Comparison of ENCODE assay signal across 8 mouse cellular contexts in the genomic region with DNA sequence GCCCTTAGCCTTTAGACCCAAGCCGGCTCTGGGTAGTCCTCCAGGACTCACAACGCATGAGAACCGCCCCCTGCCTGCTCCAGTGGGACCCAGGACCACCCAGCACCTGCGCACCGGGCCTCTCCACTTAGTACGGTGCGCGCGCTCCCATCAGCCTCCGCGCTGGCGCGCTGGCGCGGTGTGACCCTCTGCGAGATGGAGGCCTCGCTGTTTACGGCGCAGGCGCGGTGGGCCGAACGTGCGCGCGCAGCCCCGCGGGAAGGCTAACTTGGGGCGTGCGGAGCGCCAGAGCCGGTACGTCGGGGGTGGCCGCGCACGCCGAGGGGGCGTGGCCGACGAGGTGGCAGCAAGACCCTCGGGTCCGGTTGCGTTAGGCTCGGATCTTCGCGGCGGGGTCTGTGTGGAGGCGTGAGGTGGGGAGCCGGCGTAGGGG. TPM values are rescaled to one million over a fixed set of nuclear protein-coding genes. Genes with fewer than 3 reads are reported as not detected.
DNase-seq lines count a peak whose midpoint lies in the region; ATAC-seq lines count a peak whose summit lies in the region.

Gene Gnb1l, plus strand, starts transcription at position 156 of the 433 bp plus-strand sequence.
Gene Rtl10, plus strand, starts transcription at position 344 of the 433 bp plus-strand sequence.

- peak; percentile 95 for ATAC-seq in erythroid progenitor cell, adult 5-6 weeks (replicated peaks; ENCODE audit: low FRiP score, poor library complexity, severe bottlenecking)
- peak; percentile 88 for ATAC-seq in heart, embryonic 13.5 days (ENCODE audit: extremely low read depth, insufficient number of reproducible peaks, low FRiP score, low TSS enrichment)
- peak; percentile 96 for ATAC-seq in liver, embryonic 12.5 days
- ATAC-seq in stomach, embryonic 15.5 days (ENCODE audit: insufficient read depth, low FRiP score, low read depth): peak; percentile 98

- H3K27ac ChIP-seq in heart, embryonic 13.5 days (replicated peaks): peak within 1 kb of the TSS; percentile 81
- H3K27ac ChIP-seq in liver, embryonic 12.5 days: peak within 1 kb of the TSS; percentile 88
- peak within 1 kb of the TSS; percentile 63 for H3K27ac ChIP-seq in stomach, embryonic 15.5 days

- H3K36me3 ChIP-seq in heart, embryonic 13.5 days: peaks cover 25% of the 10 kb centered on the region
- peaks cover 27% of the 10 kb centered on the region for H3K36me3 ChIP-seq in liver, embryonic 12.5 days
- H3K36me3 ChIP-seq in stomach, embryonic 15.5 days: peaks cover 10% of the 10 kb centered on the region; the same call in 1 of the 2 replicates

- no peaks in the 10 kb centered on the region for H3K9me3 ChIP-seq in heart, embryonic 13.5 days
- H3K9me3 ChIP-seq in liver, embryonic 12.5 days (replicated peaks): no peaks in the 10 kb centered on the region
- H3K9me3 ChIP-seq in stomach, embryonic 15.5 days: no peaks in the 10 kb centered on the region

- under 1% methylated on average over 51 of the region's 51 CpGs for WGBS in heart, embryonic 13.5 days
- under 1% methylated on average over 51 of the region's 51 CpGs for WGBS in liver, embryonic 12.5 days (ENCODE audit: insufficient replicate concordance)
- WGBS in stomach, embryonic 15.5 days: under 1% methylated on average over 51 of the region's 51 CpGs

- peak within 1 kb of the TSS; percentile 93 for H3K4me2 ChIP-seq in heart, embryonic 13.5 days
- peak within 1 kb of the TSS; percentile 98 for H3K4me2 ChIP-seq in liver, embryonic 12.5 days
- H3K4me2 ChIP-seq in stomach, embryonic 15.5 days: peak within 1 kb of the TSS; percentile 77

- no peaks in the 10 kb centered on the region for H3K27me3 ChIP-seq in heart, embryonic 13.5 days (replicated peaks)
- no peaks in the 10 kb centered on the region for H3K27me3 ChIP-seq in liver, embryonic 12.5 days (replicated peaks)
- no peaks in the 10 kb centered on the region for H3K27me3 ChIP-seq in stomach, embryonic 15.5 days (replicated peaks)

- peak within 1 kb of the TSS; percentile 81 for H3K4me3 ChIP-seq in heart, embryonic 13.5 days
- peak within 1 kb of the TSS; percentile 84 for H3K4me3 ChIP-seq in liver, embryonic 12.5 days
- peak within 1 kb of the TSS; percentile 83 for H3K4me3 ChIP-seq in stomach, embryonic 15.5 days (replicated peaks)

- DNase-seq in CD4-positive helper T cell, adult 2 months (ENCODE audit: low read depth, low spot score): peak; percentile 96
- DNase-seq in brain, embryonic 18.5 days (ENCODE audit: low read depth, low spot score): peak; percentile 92
- peak; percentile 98 for DNase-seq in kidney, postnatal 10 days
- peak; percentile 91 to 94 for DNase-seq in natural killer cell, adult 2 months (ENCODE audit: low spot score in 2 of 2)

- H3K4me1 ChIP-seq in heart, embryonic 13.5 days: peaks cover 21% of the 10 kb centered on the region
- peaks cover 28% of the 10 kb centered on the region for H3K4me1 ChIP-seq in liver, embryonic 12.5 days
- peaks cover 15% of the 10 kb centered on the region for H3K4me1 ChIP-seq in stomach, embryonic 15.5 days

- H3K9ac ChIP-seq in heart, embryonic 13.5 days: peak within 1 kb of the TSS; percentile 92
- peak within 1 kb of the TSS; percentile 93 for H3K9ac ChIP-seq in liver, embryonic 12.5 days
- peak within 1 kb of the TSS; percentile 67 for H3K9ac ChIP-seq in stomach, embryonic 15.5 days

RNA-seq across cellular contexts. Expression of gene Gnb1l, which starts in this region (rescaled TPM):
- 17.2 and 18.7 TPM in 2 replicates for total RNA-seq in erythroid progenitor cell, adult 5-6 weeks (2015; ENCODE audit: low replicate concordance)
- 1.2 TPM in 1 of 2 replicates, not detected in the other for total RNA-seq in erythroid progenitor cell, adult 5-6 weeks (2017; ENCODE audit: low replicate concordance)
- polyA plus RNA-seq in heart, embryonic 13.5 days (2015; fragmentation: Nextera tagmentation; extraction: Ambion mirVana): 8.7 and 9.1 TPM in 2 replicates
- 14.0 and 15.0 TPM in 2 replicates for polyA plus RNA-seq in liver, embryonic 12.5 days (2016; fragmentation: Nextera tagmentation; extraction: Ambion mirVana)
- 13.1 and 14.1 TPM in 2 replicates for polyA plus RNA-seq in stomach, embryonic 15.5 days (2015; fragmentation: Nextera tagmentation; extraction: Ambion mirVana)

RNA-seq across cellular contexts. Expression of gene Rtl10, which starts in this region (rescaled TPM):
- 2.9 and 5.0 TPM in 2 replicates for total RNA-seq in erythroid progenitor cell, adult 5-6 weeks (2015; ENCODE audit: low replicate concordance)
- 1.0 and 3.0 TPM in 2 replicates for total RNA-seq in erythroid progenitor cell, adult 5-6 weeks (2017; ENCODE audit: low replicate concordance)
- 1.5 and 1.7 TPM in 2 replicates for polyA plus RNA-seq in heart, embryonic 13.5 days (2015; fragmentation: Nextera tagmentation; extraction: Ambion mirVana)
- polyA plus RNA-seq in liver, embryonic 12.5 days (2016; fragmentation: Nextera tagmentation; extraction: Ambion mirVana): 1.3 and 1.7 TPM in 2 replicates
- polyA plus RNA-seq in stomach, embryonic 15.5 days (2015; fragmentation: Nextera tagmentation; extraction: Ambion mirVana): 2.7 and 3.2 TPM in 2 replicates

Comparison
In these comparisons a context has a peak if more than half of its experiments do, and no peak if none do; other contexts are left out.
1. Peak in every context shown above with its lines: DNase-seq, ATAC-seq, H3K4me3 ChIP-seq and H3K27ac ChIP-seq.